Comparison of ENCODE assay signal across 7 mouse cellular contexts in genomic region chr17:32891239-32892180, GRCm38 (mm10). TPM values are rescaled to one million over a fixed set of nuclear protein-coding genes. Genes with fewer than 3 reads are reported as not detected.
DNase-seq lines count a peak whose midpoint lies in the region; ATAC-seq and TF ChIP-seq lines count a peak whose summit lies in the region.

Gene Zfp870 (minus strand): TSS chr17:32891642.

- 0 out of 2 replicates have a peak, but pooled peaks have one; percentile 14 for TF ChIP-seq CTCF in kidney, adult 2 months (conservative IDR thresholded peaks at IDR 0.05; ENCODE audit: insufficient read depth, insufficient read length, low read depth, low read length)
- peak; percentile 37; the same call in 1 of the 2 replicates for TF ChIP-seq CTCF in spleen, adult 2 months (IDR thresholded peaks at IDR 0.05; ENCODE audit: extremely low read depth, insufficient read depth, insufficient read length, insufficient replicate concordance)

- no peak for TF ChIP-seq POLR2A in kidney, adult 2 months (IDR thresholded peaks at IDR 0.05; ENCODE audit: low read depth, low read length)
- TF ChIP-seq POLR2A in spleen, adult 2 months (IDR thresholded peaks at IDR 0.05; ENCODE audit: low read depth, low read length) = no peak

- no peaks in the 10 kb centered on the region for H3K9me3 ChIP-seq in embryonic facial prominence, embryonic 13.5 days
- H3K9me3 ChIP-seq in limb, embryonic 12.5 days = no peaks in the 10 kb centered on the region
- H3K9me3 ChIP-seq in midbrain, embryonic 15.5 days = no peaks in the 10 kb centered on the region

- peak; percentile 95 for ATAC-seq in embryonic facial prominence, embryonic 13.5 days (ENCODE audit: insufficient number of reproducible peaks, insufficient read depth, low FRiP score, low TSS enrichment, low read depth)
- peak; percentile 95 for ATAC-seq in limb, embryonic 12.5 days (ENCODE audit: insufficient number of reproducible peaks, insufficient read depth, low FRiP score, low TSS enrichment, low read depth)
- peak; percentile 99 for ATAC-seq in midbrain, embryonic 15.5 days (replicated peaks)

- peak within 1 kb of the TSS; percentile 92 for H3K27ac ChIP-seq in embryonic facial prominence, embryonic 13.5 days
- peak within 1 kb of the TSS; percentile 70 for H3K27ac ChIP-seq in kidney, adult 2 months (ENCODE audit: insufficient read depth, low read depth, low read length)
- H3K27ac ChIP-seq in limb, embryonic 12.5 days = peak within 1 kb of the TSS; percentile 89
- peak within 1 kb of the TSS; percentile 77 for H3K27ac ChIP-seq in midbrain, embryonic 15.5 days
- peak within 1 kb of the TSS; percentile 63 for H3K27ac ChIP-seq in spleen, adult 2 months (ENCODE audit: insufficient read depth, low read length)

- 11% methylated on average over 33 of the region's 33 CpGs for WGBS in embryonic facial prominence, embryonic 13.5 days
- WGBS in kidney, adult 2 months = 11% methylated on average over 33 of the region's 33 CpGs
- WGBS in limb, embryonic 12.5 days = 14% methylated on average over 31 of the region's 33 CpGs
- 9% methylated on average over 33 of the region's 33 CpGs for WGBS in midbrain, embryonic 15.5 days
- WGBS in spleen, adult 2 months = 19% methylated on average over 33 of the region's 33 CpGs

- H3K4me1 ChIP-seq in embryonic facial prominence, embryonic 13.5 days = peaks cover 17% of the 10 kb centered on the region
- H3K4me1 ChIP-seq in kidney, adult 2 months (ENCODE audit: control insufficient read depth, insufficient read depth, low read length) = no peaks in the 10 kb centered on the region
- peaks cover 10% of the 10 kb centered on the region for H3K4me1 ChIP-seq in limb, embryonic 12.5 days (replicated peaks)
- H3K4me1 ChIP-seq in midbrain, embryonic 15.5 days = peaks cover 20% of the 10 kb centered on the region
- peaks cover 4% of the 10 kb centered on the region; the same call in 1 of the 2 replicates for H3K4me1 ChIP-seq in spleen, adult 2 months (ENCODE audit: control insufficient read depth, insufficient read depth, insufficient read length)

- DNase-seq in adrenal gland, postnatal 36 days = peak; percentile 87 to 88
- peak; percentile 95 to 96 for DNase-seq in heart, adult 18-20 months
- DNase-seq in kidney, adult 2 months = peak; percentile 97
- peak; percentile 71 to 77 for DNase-seq in spleen, adult 2 months (ENCODE audit: low read depth in 1 of 2, low spot score in 2 of 2)

- no peaks in the 10 kb centered on the region for H3K27me3 ChIP-seq in embryonic facial prominence, embryonic 13.5 days
- no peaks in the 10 kb centered on the region for H3K27me3 ChIP-seq in kidney, adult 2 months (replicated peaks; ENCODE audit: control insufficient read depth, insufficient read depth, low read length)
- no peaks in the 10 kb centered on the region for H3K27me3 ChIP-seq in limb, embryonic 12.5 days
- no peaks in the 10 kb centered on the region for H3K27me3 ChIP-seq in midbrain, embryonic 15.5 days (replicated peaks)
- no peaks in the 10 kb centered on the region for H3K27me3 ChIP-seq in spleen, adult 2 months (ENCODE audit: control insufficient read depth, insufficient read depth, low read length)

- peaks cover 11% of the 10 kb centered on the region; the same call in 1 of the 2 replicates for H3K36me3 ChIP-seq in embryonic facial prominence, embryonic 13.5 days
- no peaks in the 10 kb centered on the region for H3K36me3 ChIP-seq in kidney, adult 2 months (ENCODE audit: control insufficient read depth, insufficient read depth, low read length)
- H3K36me3 ChIP-seq in limb, embryonic 12.5 days = peaks cover 9% of the 10 kb centered on the region
- H3K36me3 ChIP-seq in midbrain, embryonic 15.5 days (replicated peaks) = no peaks in the 10 kb centered on the region
- peaks cover 1% of the 10 kb centered on the region; the same call in 1 of the 2 replicates for H3K36me3 ChIP-seq in spleen, adult 2 months (ENCODE audit: control insufficient read depth, insufficient read depth, low read length)

- H3K9ac ChIP-seq in embryonic facial prominence, embryonic 13.5 days = peak within 1 kb of the TSS; percentile 87
- peak within 1 kb of the TSS; percentile 83 for H3K9ac ChIP-seq in limb, embryonic 12.5 days (replicated peaks)
- H3K9ac ChIP-seq in midbrain, embryonic 15.5 days = peak within 1 kb of the TSS; percentile 80

- peak within 1 kb of the TSS; percentile 70 for H3K4me3 ChIP-seq in embryonic facial prominence, embryonic 13.5 days
- peak within 1 kb of the TSS; percentile 94 for H3K4me3 ChIP-seq in kidney, adult 2 months (ENCODE audit: insufficient read depth, low read depth, low read length)
- peak within 1 kb of the TSS; percentile 72 for H3K4me3 ChIP-seq in limb, embryonic 12.5 days (replicated peaks)
- H3K4me3 ChIP-seq in midbrain, embryonic 15.5 days = peak within 1 kb of the TSS; percentile 81
- peak within 1 kb of the TSS; percentile 62 for H3K4me3 ChIP-seq in spleen, adult 2 months (ENCODE audit: extremely low read depth, insufficient read depth, insufficient read length)

- peak within 1 kb of the TSS; percentile 71 for H3K4me2 ChIP-seq in embryonic facial prominence, embryonic 13.5 days
- peak within 1 kb of the TSS; percentile 77 for H3K4me2 ChIP-seq in limb, embryonic 12.5 days
- H3K4me2 ChIP-seq in midbrain, embryonic 15.5 days = peak within 1 kb of the TSS; percentile 84

RNA-seq across cellular contexts. Expression of gene Zfp870, which starts in this region (rescaled TPM):
- 10 to 100 TPM in 1 of 2 experiments, 1 to 10 TPM in 1; 9.9 to 10.5 TPM for total RNA-seq in adrenal gland, postnatal 36 days (2021)
- 8.7 and 10.0 TPM in 2 replicates for polyA plus RNA-seq in embryonic facial prominence, embryonic 13.5 days (2015; fragmentation: Nextera tagmentation; extraction: Ambion mirVana)
- total RNA-seq in heart, adult 18-20 months (2021) = 1 to 10 TPM; 6.1 to 7.8 TPM
- 1.1 and 1.4 TPM in 2 replicates for polyA plus RNA-seq in kidney, adult 2 months (2012; rRNA removed)
- 8.8 and 9.8 TPM in 2 replicates for polyA plus RNA-seq in limb, embryonic 12.5 days (2016; fragmentation: Nextera tagmentation; extraction: Ambion mirVana)
- 7.4 and 7.9 TPM in 2 replicates for polyA plus RNA-seq in midbrain, embryonic 15.5 days (2015; fragmentation: Nextera tagmentation; extraction: Ambion mirVana)
- polyA plus RNA-seq in spleen, adult 2 months (2012; rRNA removed) = 0.53 and 0.62 TPM in 2 replicates

Comparison
In these comparisons a context has a peak if more than half of its experiments do, and no peak if none do; other contexts are left out.
1. Peak in every context shown above with its lines: DNase-seq, ATAC-seq, H3K4me3 ChIP-seq and H3K27ac ChIP-seq.
2. Peak in DNase-seq, H3K4me3 ChIP-seq and H3K27ac ChIP-seq in spleen, adult 2 months; RNA of the gene not detected or under 1 TPM.